Mouse (Mus musculus) neutrophil, adult 5-6 weeks (primary cell): Measurements from ENCODE around the gene Coil. TPM values are rescaled to one million over a fixed set of nuclear protein-coding genes. Genes with fewer than 3 reads are reported as not detected.
A peak's percentile ranks its signal among the peaks of the same experiment; 100 is the strongest.

Experiments
- ATAC-seq: fragments of 151-379, 151-347 bp; 2 replicates; pipeline ENCODE4 v1.8.0; 2017; ENCODE audit warnings: mild to moderate bottlenecking, moderate TSS enrichment; ENCODE audit not compliant: insufficient number of reproducible peaks, poor library complexity, low FRiP score, severe bottlenecking; ENCODE audit errors: extremely low read depth
- total RNA-seq: library from RNA; stranded (forward); fragments of 200-1000 nt; gene quantifications from 2 replicates; pipeline ENCODE4 v1.2.3, GENCODE M21; 2017

Gene Coil
- 6.5 and 7.8 TPM in 2 replicates for total RNA-seq

DNA sequence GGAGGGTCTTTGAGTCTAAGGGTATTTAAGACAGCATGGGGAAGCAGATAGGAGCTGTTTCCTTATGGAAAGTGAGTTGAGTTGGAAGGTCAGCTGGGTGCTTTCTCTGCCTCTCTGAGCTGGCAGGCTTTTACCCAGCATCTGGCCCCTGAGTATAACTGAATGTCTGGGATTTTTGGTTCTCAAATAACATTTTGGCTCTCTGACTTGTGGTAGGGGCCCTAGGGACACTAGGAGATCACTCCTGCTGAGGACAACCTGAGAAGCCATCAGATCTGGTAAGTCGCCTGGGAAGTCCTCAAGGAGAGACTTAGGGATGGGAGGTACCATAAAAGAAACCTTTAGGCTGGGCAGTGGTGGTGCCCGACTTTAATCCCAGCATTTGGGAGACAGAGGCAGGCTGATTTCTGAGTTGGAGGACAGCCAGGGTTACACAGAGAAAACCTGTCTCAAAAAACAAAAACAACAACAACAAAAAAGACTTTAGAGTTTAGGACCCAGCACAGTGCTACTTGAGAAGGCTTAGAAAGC, at the start of gene Coil:
Gene Coil, plus strand, starts transcription at position 51 of the 531 bp plus-strand sequence.
- no peak for ATAC-seq

DNA sequence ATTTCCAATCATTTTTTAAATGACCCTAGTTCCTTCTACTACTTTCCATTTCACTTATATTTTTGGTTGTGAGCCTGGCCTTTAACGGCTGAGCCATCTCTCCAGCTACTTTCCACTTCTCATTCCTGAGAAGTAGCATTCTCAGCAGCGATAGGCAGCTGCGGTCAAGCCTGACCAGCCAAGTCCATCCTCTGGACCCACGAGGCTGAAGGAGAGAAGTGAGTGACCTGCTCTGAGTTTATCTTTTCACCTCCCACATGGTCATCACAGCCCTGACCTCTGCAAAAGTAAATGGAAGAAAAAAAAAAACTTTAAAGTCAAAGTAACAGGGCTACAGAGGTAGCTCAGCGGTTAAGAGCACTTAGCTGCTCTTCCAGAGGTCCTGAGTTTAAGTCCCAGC, 43.5 kb upstream of the Coil start:
- no peak for ATAC-seq

DNA sequence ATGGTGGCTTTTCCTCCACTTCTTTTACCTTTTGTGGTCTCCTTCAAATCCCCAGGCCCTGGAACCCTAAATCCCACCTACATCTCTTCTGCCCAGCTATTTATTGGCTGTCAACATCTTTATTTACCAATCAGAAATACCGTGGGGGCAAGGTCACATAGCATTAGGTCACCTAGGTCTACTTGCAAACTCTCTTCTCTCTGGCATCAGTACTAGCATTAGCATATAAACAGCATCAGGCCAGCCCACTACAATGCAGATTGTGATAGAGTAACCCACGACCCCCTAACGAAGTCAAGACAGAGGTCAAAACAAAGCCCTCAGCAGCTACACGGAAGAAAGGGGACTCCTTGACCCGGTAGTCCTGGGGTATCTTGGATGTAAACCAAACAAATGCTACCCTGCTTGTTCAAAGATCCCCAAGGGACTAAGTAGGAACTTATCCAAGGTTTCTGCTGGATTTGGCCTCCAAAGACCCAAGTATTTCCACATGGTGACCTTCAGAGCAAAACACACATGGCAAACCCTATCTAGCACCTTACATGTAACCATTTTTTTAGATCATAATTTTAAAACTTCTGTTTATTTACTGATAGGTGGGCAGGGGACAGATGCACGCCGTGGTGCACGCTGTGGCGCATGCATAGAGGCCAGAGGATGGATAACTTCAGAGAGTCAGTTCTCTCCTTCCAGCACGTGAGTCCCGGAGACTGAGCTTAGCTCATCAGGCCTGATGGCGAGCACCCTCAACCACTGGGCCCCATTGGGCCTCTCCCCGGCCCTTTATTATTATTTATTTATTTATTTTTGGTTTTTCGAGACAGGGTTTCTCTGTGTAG, 38.1 kb upstream of the Coil start:
- no peak for ATAC-seq

DNA sequence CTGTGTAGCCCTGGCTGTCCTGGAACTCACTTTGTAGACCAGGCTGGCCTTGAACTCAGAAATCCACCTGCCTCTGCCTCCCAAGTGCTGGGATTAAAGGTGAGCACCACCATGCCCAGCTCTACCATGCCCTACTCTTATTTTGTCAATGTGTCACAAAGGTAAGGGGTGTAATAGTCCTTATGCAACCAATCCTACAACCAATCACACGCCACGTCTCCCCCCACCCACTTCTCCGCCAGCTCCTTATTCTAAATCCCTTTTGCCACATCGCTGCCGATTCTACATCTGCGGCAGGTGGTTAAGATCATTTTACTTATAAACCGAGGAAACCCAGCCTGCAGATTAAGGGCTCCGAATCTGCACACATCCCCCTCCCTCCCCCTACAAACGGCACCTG, 37.0 kb upstream of the Coil start:
- no peak for ATAC-seq

DNA sequence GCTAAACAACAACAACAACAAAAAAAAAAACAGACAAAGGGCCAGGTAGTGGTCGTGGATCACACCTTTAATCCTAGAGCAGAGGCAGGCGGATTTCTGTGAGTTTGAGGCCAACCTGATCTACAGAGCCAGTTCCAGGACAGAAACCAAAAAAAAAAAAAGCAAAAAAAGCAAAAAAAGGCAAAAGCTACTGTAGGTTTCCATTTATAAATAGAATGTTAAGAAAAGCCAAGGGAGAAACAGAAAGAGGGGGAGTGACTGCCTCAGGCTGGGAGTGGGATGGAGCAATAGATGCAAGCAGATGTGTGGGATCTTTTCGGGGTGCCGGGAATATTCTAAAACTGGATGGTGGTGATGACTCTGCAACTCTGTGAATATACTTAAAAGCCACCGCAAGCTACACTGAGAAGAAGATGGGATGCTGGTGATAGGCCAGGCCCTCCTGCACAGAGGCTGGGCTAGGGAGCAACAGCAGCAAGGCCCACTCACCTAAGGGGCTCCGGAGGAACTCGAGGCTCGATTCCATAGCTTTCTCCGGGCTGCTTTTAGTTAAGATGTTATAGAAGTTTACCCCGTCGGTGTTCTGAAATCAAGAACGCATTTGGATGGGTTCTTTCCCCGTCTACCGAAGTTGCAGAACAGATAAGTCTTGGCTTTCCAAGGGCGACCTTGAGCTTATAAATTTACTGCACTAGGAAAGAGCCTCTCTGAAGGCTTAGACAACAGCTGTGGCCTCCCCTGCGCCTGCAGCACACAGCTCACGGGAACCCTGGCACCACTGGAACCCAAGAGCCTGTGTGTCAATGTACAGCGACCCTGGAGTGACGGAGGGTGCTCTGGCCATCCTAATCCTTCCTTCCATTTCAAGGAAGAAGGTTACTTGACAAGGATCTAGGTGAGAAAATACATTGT, 35.7 kb upstream of the Coil start:
- no peak for ATAC-seq

DNA sequence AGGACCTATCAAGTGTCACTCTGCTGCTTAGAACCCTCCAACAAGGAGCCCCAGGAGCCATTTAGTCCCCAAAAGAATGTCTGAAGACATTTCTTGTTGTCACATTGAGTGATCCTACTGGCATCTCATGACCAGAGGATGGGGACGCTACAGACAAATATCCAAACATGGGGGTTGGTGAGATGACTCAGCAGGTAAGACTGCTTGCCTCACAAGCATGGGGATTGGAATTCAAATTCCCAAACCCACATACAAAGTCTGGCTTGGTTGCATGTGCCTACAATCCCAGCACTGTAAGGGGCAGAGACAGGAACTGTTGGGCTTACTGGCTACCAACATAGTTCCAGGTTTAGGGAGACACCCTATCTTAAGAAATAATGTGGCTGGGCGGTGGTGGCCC, 32.2 kb upstream of the Coil start:
- ATAC-seq, result no peak

DNA sequence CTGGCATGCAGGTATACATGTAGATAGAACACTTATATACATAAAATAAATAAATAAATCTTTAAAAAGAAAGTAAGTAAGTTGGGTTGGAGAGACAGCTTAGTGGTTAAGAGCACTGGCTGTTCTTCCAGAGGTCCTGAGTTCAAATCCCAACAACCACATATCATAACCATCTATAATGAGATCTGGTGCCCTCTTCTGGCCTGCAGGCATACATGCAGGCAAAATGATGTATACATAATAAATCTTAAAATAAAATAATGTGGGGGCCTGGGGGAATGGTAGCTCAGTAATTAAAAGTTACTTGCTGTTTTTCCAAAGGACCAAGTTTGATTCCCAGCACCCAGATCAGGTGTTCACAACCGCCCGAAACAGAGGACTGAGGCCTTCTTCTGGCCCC, 31.3 kb upstream of the Coil start:
- ATAC-seq, result no peak

DNA sequence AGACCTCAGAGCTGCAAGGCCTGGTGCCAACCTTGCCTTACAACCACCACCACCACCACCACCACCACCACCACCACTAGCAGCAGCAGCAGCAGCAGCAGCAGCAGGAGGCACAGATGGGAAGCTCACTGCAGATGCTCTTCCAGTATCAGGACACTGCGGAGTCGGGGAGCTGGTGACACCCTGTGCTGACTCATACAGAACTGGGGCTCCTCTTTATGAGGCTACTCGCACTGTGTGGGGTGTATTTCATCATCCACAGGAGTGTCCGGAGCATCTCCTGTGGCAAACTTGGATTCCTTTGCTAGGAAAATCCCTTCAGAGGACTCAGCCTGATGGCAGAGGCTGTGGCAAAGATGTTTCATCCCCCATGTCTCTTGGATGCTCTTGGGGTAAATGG, 30.4 kb upstream of the Coil start:
- no peak for ATAC-seq

DNA sequence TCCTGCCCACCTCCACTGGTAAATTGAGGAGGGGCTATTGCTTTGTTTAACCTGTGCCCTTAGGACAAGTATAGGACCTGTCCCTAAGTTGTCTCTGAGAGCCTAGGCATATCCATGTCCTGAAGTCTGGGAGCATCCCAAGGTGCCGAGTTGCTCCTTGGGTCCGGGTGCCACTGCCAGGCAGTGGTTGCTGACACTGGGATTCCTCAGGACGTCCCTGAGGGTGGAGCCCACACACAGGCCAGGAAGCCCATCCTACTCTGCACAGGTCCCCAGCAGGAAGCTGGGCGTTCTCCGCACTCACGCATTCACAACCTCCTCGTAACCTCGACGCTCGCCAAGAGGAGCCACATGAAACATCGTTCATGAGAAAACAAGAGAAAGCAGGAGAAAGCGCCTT, 28.6 kb upstream of the Coil start:
- ATAC-seq, result no peak

DNA sequence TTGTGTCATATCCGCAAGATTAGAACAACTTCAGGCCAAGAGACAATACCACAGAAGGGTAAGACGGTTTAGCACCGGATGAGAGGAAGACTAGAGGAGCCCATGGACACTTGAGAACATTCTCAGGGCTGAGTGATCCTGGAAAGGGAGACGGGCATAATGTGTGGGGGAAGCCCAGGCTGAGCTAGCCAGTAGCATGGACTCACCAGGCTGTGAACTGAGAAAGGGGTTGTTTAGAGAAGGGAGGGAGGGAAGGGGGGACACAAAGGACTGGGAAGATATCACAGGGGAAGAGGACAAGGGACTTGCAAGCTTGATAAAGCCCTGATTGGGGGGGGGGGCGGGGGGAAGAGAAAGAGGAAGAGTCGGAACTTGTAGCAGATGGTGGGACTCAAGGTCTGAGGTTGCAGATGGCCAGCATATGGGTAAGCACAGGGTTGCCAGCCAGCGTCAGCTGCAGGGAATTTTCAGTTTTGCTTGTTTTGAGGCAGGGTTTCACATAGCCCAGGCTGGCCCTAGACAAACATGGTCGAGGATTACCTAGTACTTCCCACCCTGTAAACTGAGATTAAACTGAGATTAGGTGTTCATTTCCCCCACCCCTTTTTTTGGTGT, 24.0 kb upstream of the Coil start:
- ATAC-seq, result no peak

DNA sequence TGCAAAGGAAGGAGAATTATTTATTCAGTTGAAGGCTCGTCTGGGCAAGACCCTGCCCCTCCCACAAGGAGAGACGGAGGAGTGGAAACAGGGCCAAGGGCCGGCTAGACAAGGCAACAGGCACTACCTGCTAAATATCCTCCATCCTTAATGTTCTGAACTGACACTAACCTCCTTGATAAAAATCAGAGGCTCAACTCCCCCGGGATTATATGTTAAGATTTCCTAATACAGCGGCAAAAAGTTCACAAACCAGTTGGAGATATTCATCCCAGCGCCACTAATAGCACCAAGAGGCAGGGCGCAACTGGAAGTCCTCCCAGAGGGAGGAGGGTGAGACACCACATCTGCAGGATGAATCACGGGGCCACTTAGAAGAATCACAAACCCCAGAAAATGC, 21.2 kb upstream of the Coil start:
- no peak for ATAC-seq

DNA sequence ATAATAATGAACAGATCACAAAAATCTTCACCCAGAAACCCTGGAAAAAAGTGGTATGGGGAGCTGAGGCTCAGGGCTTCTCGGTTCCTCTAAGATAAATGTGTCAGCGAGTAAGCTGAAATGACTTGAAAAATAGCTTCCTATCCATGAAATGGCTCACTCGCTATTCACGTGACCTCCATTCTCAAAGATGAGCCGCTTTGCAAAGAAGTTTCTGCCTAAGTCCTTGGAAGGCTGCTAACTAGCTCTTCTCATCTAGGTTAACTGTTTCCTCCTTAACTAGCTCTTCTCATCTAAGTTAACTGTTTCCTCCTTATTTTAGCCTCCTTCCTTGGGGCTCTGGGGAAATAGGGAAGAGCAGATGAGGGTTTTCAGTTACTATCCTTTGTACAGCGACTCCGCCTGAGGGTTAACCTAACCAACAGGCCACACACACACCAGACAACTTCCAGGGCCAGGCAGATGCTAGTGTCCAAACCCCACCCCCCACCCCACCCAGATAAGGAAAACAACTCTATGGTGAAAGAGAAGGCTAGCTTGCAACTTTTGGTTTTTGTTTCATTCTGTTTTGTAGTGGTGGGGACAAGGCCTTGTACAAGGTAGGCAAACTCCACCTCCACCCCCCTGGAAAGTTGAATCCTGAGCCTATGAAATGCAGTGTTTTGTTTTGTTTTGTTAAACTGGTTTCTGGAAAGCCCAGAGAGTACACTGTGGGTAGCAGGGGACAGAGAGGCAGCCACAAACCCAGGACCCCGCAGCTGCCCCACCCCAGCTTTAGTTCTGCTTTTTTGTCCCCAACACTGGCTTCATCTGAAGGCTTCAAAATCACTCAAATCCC, 20.0 kb upstream of the Coil start:
- ATAC-seq, result peak; percentile 30

DNA sequence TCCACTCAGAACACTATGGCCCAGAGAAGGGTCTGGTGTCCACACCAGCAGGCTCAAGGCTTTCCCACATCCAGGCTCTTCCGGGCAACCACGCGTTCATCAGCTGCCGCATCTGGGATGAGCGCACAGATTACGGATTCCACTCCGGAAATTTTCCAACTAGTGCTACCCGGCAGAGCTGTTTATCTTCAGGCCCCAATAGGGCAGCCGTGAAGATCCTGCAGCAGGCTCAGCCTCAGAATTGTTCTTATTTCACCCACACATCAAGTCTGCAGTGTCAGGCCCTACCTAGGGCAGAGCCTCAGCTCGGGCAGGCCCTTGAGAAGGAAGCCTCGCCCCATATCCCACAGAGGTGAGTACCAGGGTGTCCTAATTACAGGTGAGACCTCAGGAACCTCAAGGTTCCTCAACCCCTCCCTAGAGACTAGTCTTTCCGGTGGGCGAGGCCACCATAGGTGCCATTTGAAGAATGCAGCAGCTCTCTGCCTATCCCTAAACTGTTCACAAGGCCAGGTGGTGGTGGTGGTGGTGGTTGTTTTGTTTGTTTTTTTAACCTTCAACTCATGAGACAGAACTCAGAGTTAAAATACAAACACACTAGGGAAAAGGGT, 19.3 kb upstream of the Coil start:
- ATAC-seq, result no peak

DNA sequence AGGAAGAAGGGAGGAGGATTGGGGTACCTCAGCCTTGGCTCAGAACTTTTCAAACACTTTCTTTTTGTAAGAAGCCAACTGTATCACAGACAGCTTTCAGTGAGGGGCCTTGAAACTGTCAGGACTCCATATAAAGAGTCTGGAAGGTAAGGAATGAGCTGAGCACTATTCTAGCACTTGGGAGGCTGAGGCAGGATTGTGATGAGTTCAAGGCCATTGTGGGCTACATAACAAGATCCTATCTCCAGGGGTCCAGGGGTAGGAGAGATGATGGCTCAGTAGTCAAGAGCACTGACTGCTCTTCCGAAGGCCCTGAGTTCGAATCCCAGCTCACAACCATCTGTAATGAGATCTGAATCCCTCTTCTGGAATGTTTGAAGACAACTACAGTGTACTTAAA, 18.5 kb upstream of the Coil start:
- ATAC-seq, result no peak

DNA sequence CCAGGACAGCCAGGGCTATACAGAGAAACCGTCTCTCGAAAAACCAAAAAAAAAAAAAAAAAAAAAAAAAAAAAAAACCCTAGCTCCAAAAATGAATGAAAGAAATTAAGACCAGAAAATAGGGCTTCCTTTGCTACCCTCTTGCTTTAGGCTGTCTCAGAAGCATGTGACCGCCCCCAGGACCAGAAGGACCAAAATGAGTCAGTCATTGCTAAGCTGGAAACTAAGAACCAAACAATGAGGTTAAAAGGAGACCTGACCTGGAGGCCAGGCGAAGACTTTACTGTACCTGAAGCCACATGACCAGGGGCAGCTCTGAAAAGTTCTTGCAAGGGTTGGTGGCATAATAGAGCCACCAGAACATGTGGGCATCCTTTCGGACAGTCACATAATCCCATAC, 17.9 kb upstream of the Coil start:
- no peak for ATAC-seq

DNA sequence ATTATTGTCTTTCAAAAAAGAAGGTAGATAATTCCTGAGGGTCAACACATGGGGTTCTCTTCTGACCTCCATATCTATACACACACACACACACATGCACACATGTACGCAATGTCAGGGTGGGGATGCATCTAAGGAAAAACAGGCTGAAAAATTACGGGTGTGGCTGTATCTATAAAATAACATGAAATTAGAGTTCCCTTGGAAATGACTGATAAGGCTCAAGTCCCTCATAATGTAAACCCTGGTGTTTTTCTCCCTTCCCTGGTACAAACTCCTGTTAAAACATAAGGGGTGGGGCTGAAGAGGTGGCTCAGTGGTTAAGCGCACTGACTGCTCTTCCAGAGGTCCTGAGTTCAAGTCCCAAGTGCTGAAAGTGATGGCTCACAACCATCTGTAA, 16.5 kb upstream of the Coil start:
- ATAC-seq, result no peak

DNA sequence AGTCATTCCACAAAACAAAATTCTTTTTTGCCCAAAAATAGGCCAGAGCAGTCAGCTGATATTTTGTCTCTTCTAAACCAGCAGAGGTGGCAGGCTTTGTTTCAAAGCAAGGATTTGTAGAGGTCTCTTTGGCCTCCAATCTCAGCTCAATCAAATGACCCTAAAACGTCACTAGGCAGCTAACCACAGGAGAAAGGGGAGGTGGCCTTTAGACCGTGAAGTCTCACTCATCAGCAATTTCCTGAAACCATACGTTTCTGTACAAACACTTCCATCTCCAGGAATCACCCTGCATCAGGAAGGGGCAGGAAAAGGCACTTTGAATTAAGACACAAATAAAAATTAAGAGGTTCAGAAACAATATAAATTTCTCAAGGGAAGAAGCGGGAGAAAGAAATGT, 15.2 kb upstream of the Coil start:
- ATAC-seq, result peak; percentile 49; the same call in 1 of the 2 replicates

DNA sequence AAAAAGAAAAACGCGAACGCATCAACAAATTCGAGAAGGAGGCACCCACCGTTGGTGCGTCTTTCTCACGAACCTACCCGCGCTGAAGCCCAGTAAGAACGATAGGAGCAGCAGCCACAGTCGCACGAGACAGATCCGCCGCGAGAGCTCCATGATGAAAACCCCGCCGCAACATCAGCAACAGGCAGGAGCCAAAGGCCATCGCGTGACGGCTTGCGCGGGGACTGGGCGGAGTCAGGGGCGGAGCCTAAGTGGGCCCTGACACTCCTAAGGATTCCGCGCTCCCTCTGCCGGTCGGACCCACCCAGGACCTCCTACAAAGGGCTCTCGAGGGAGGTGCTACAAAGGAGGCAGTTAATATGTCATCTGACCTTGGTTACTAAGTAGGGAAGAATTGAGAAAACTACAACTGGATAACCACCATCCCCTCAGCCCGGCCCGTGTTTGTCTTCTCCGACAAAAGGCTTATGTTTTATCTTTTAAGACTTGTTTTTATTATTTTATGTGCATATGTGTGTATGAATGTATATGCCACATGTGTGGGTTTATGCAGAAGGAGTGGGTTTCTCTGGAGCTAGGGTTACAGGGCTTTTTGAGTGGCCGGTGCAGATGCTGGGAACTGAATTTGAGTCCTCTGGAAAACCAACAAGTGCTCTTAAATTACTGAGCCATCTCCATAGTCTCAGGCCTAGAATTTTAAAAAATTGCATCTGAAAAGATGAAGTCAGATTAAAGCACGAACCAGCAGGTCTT, 14.7 kb upstream of the Coil start, which contains the start of gene Scpep1:
Gene Scpep1, minus strand, starts transcription at position 249 of the 753 bp plus-strand sequence.
- ATAC-seq, result peak; percentile 94
